Mouse (Mus musculus): ENCODE data around the gene Col25a1. TPM values are rescaled to one million over a fixed set of nuclear protein-coding genes. Genes with fewer than 3 reads are reported as not detected.

The Col25a1 gene
- 0.26 TPM for polyA plus RNA-seq (2014; fragmentation: Illumina TruSeq; extraction: RNeasy Lipid Tissue Mini Kit (QIAGEN cat#74804); ENCODE audit: low read depth, low replicate concordance)

DNA sequence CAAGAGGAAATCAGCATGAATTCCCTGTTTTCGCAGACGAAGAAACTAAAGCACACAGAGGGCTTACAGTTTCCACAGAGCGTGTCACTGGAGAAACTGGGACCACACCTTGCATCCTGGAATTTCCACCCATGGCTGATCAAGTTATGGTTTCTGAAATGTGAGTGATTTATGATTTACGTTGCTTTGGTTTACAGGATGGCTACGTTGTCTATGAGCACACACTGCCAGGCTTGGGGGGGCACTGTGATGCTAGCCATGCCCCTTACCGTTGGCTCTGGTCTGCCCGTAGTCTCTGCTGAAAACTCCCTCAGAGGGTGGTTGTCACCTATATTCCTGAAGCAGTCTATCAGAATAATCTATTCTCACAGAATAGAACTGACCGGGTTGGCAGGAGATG is at the start of gene Col25a1:
Gene Col25a1 (plus strand): TSS at position 301 of the 400 bp plus-strand sequence.

DNA sequence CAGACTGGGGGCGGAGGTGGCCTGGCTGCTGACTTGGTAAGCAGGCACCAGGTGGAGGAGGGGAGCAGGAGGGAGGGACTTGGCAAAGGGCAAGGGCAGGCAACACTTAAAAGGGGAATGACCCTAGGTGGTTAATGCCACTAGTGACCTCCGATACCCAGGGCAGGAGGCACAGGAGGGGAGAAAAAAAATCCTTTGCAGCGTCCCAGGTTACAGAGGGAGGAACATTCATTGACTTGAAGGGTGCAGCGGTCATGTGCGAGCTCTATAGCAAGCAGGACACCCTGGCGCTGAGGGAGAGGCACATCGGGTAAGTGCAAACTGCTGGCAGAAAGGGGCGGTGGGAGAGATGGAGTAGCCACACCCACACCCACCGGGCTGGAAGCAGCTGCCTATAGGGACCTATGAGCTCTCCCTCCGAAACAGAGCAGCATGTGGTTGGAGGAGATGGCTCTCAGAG is 486.2 kb downstream of the Col25a1 start, which contains the start of gene Etnppl:
Gene Etnppl (plus strand): TSS at position 10 of the 460 bp plus-strand sequence.

Other genes with a start within 250 kb of the Col25a1 start
- gene Casp6, start 230.1 kb upstream of the Col25a1 start, polyA plus RNA-seq (2014; fragmentation: Illumina TruSeq; extraction: RNeasy Lipid Tissue Mini Kit (QIAGEN cat#74804); ENCODE audit: low read depth, low replicate concordance), result 14.2 TPM
- 4.5 TPM for gene Mcub, start 161.3 kb upstream of the Col25a1 start, polyA plus RNA-seq (2014; fragmentation: Illumina TruSeq; extraction: RNeasy Lipid Tissue Mini Kit (QIAGEN cat#74804); ENCODE audit: low read depth, low replicate concordance)
- gene Sec24b, start 69.9 kb upstream of the Col25a1 start, polyA plus RNA-seq (2014; fragmentation: Illumina TruSeq; extraction: RNeasy Lipid Tissue Mini Kit (QIAGEN cat#74804); ENCODE audit: low read depth, low replicate concordance), result 34.0 TPM

Measured in heart, adult 10 weeks (tissue).